Mouse (Mus musculus) urinary bladder, adult 18-20 months (tissue): Measurements from ENCODE around the gene Ccdc114.
A peak's percentile ranks its signal among the peaks of the same experiment; 100 is the strongest.
"Not testable (repeated sequence)": the region's sequence is repeated elsewhere in the genome, so short reads cannot be mapped to it uniquely, and the experiment has no call there.

Experiments
- DNase-seq, 2 experiments: peaks; one replicate each; pipeline ENCODE4 v3.0.0; 2022; ENCODE audit warnings: low spot score in 2 of 2, mixed read lengths in 2 of 2

Ccdc114 gene

GRCm38 (mm10) chr7:45923762-45924428 lies at the start of gene Ccdc114:
Ccdc114 (plus strand) TSS chr7:45924072.
- DNase-seq: peak; percentile 53 to 67

- no peak for DNase-seq
Observed at GRCm38 (mm10) chr7:45876895-45877294, 47.0 kb upstream of the Ccdc114 start.

GRCm38 (mm10) chr7:45878278-45878677 lies 45.6 kb upstream of the Ccdc114 start, which contains the start of gene Grin2d:
Grin2d (minus strand) TSS chr7:45878378.
- DNase-seq: not testable (repeated sequence)

GRCm38 (mm10) chr7:45880531-45880930 lies 43.3 kb upstream of the Ccdc114 start:
- DNase-seq: no peak

GRCm38 (mm10) chr7:45881011-45881410 lies 42.9 kb upstream of the Ccdc114 start:
- no peak for DNase-seq

GRCm38 (mm10) chr7:45887246-45887645 lies 36.6 kb upstream of the Ccdc114 start:
- no peak for DNase-seq

GRCm38 (mm10) chr7:45892651-45893050 lies 31.2 kb upstream of the Ccdc114 start:
- DNase-seq: no peak

GRCm38 (mm10) chr7:45895931-45896516 lies 27.8 kb upstream of the Ccdc114 start:
- DNase-seq: no peak

GRCm38 (mm10) chr7:45896517-45897257 lies 27.2 kb upstream of the Ccdc114 start, which contains the start of the genes Syngr4 and Tmem143:
Syngr4 (minus strand) TSS chr7:45896714.
Tmem143 (plus strand) TSS chr7:45896941.
- peak; percentile 91 to 96 for DNase-seq

GRCm38 (mm10) chr7:45897258-45897757 lies 26.6 kb upstream of the Ccdc114 start:
- peak; percentile 29 to 59 for DNase-seq

- not testable (repeated sequence) for DNase-seq
Observed at GRCm38 (mm10) chr7:45898125-45898524, 25.7 kb upstream of the Ccdc114 start.

- DNase-seq: no peak
Observed at GRCm38 (mm10) chr7:45901562-45901961, 22.3 kb upstream of the Ccdc114 start.

GRCm38 (mm10) chr7:45902481-45903002 lies 21.3 kb upstream of the Ccdc114 start:
- no peak for DNase-seq

GRCm38 (mm10) chr7:45906622-45907021 lies 17.2 kb upstream of the Ccdc114 start:
- DNase-seq: no peak

- DNase-seq: no peak
Observed at GRCm38 (mm10) chr7:45908384-45908783, 15.5 kb upstream of the Ccdc114 start.

- no peak for DNase-seq
Observed at GRCm38 (mm10) chr7:45909145-45909544, 14.7 kb upstream of the Ccdc114 start.

GRCm38 (mm10) chr7:45914067-45914466 lies 9.8 kb upstream of the Ccdc114 start:
- no peak for DNase-seq

GRCm38 (mm10) chr7:45915011-45915410 lies 8.9 kb upstream of the Ccdc114 start:
- DNase-seq: no peak

- DNase-seq: peak in 1 of 2 experiments; percentile 70
Observed at GRCm38 (mm10) chr7:45916056-45917003, 7.5 kb upstream of the Ccdc114 start.

- DNase-seq: no peak
Observed at GRCm38 (mm10) chr7:45917004-45917704, 6.7 kb upstream of the Ccdc114 start.
